Mouse (Mus musculus) heart, adult 2 months (tissue): ENCODE data around the gene Atp1b1. TPM values are rescaled to one million over a fixed set of nuclear protein-coding genes. Genes with fewer than 3 reads are reported as not detected.

Experiments
- DNase-seq, 2 experiments: peaks; one replicate each; pipeline ENCODE4 v3.0.0; 2021
- H3K27ac ChIP-seq: fragments of 200-600 bp; 2 replicates; pipeline ENCODE4 v1.8.1; 2022
- H3K27me3 ChIP-seq: fragments of 200-500 bp; 2 replicates; pipeline ENCODE4 v1.6.1; 2012; ENCODE audit warnings: mild to moderate bottlenecking, low read length, inconsistent platforms, mixed read lengths; ENCODE audit not compliant: control insufficient read depth, insufficient read depth
- H3K36me3 ChIP-seq: fragments of 200-500 bp; 2 replicates; pipeline ENCODE4 v1.6.1; 2012; ENCODE audit warnings: low read length, inconsistent platforms; ENCODE audit not compliant: control insufficient read depth, insufficient read depth
- H3K4me1 ChIP-seq: fragments of 200-500 bp; 2 replicates; pipeline ENCODE4 v1.6.1; 2011; ENCODE audit warnings: low read length; ENCODE audit not compliant: control insufficient read depth, insufficient read depth
- H3K4me3 ChIP-seq: fragments of 200-600 bp; 2 replicates; pipeline ENCODE4 v1.8.1; 2022
- H3K79me2 ChIP-seq: fragments of 200-500 bp; replicated peaks from 2 replicates; pipeline ENCODE4 v1.6.1; 2012; ENCODE audit warnings: mild to moderate bottlenecking, inconsistent platforms, low read length, moderate library complexity, mixed read lengths; ENCODE audit not compliant: control insufficient read depth, insufficient read depth
- H3K9ac ChIP-seq: fragments of 200-500 bp; 2 replicates; pipeline ENCODE4 v1.6.1; 2012; ENCODE audit warnings: low read depth, mild to moderate bottlenecking, control low read depth, inconsistent platforms, low read length, mixed read lengths
- CTCF ChIP-seq: fragments of 200-600 bp; IDR thresholded peaks from 2 replicates; pipeline ENCODE4 v1.8.1; 2022; ENCODE audit warnings: antibody characterized with exemption, mild to moderate bottlenecking, moderate library complexity
- EP300 ChIP-seq: fragments of 200-500 bp; IDR thresholded peaks from 2 replicates; pipeline ENCODE4 v1.6.1; 2011; ENCODE audit warnings: low read depth, low read length, control low read depth; ENCODE audit not compliant: insufficient read depth
- POLR2A ChIP-seq: fragments of 200-500 bp; IDR thresholded peaks from 2 replicates; pipeline ENCODE4 v1.6.1; 2011; ENCODE audit warnings: mild to moderate bottlenecking, low read depth, low read length, control low read depth; ENCODE audit not compliant: insufficient read depth
- WGBS: fragments of 180-500 bp; shearing (Covaris S2); methylation state at CpG from one replicate; pipeline ENCODE4 v1.1.7; 2018; 5-methylcytosine and 5-hydroxymethylcytosine counted together
- intact Hi-C: fragments of 180-260 bp; cut with DNase I; formaldehyde crosslinking; loops from one replicate; pipeline ENCODE4 v1.15.1; 2025
- polyA plus RNA-seq: library from polyadenylated mRNA; depleted of rRNA; stranded (reverse); fragments of >200 nt; gene quantifications from 2 replicates; pipeline ENCODE4 v1.2.3, GENCODE M21; 2012
- total RNA-seq, 2 experiments: library from RNA; stranded (reverse); gene quantifications; 2 replicates each; pipeline ENCODE4 v1.2.3; 2021

Gene Atp1b1
- total and polyA plus RNA-seq, 3 experiments, result 136 to 391 (median 328) TPM

- no peak overlapping the region for H3K4me3 ChIP-seq
- no peaks in the 10 kb centered on the region for H3K79me2 ChIP-seq
- no peak overlapping the region for H3K9ac ChIP-seq
- 83% methylated on average over 9 of the region's 9 CpGs for WGBS
- no peak for DNase-seq
- H3K27ac ChIP-seq, result no peak overlapping the region
- no peaks in the 10 kb centered on the region for H3K4me1 ChIP-seq
- TF ChIP-seq EP300 (no peak), POLR2A (no peak), CTCF (no peak)
- no peaks in the 10 kb centered on the region for H3K27me3 ChIP-seq
- intact Hi-C loops, result no loop called here
- H3K36me3 ChIP-seq, result no peaks in the 10 kb centered on the region
These were observed 29.5 kb downstream of the Atp1b1 start for GRCm38 (mm10) chr1:164428644-164429043.

- no peaks in the 10 kb centered on the region for H3K79me2 ChIP-seq
- intact Hi-C loops, result no loop called here
- 87% methylated on average over 7 of the region's 7 CpGs for WGBS
- no peaks in the 10 kb centered on the region for H3K4me1 ChIP-seq
- H3K9ac ChIP-seq, result no peak overlapping the region
- no peak overlapping the region for H3K27ac ChIP-seq
- H3K4me3 ChIP-seq, result no peak overlapping the region
- TF ChIP-seq CTCF (no peak), EP300 (no peak), POLR2A (no peak)
- no peaks in the 10 kb centered on the region for H3K36me3 ChIP-seq
- DNase-seq, result no peak
- H3K27me3 ChIP-seq, result no peaks in the 10 kb centered on the region
These were observed 30.4 kb downstream of the Atp1b1 start for GRCm38 (mm10) chr1:164427777-164428176.

GRCm38 (mm10) chr1:164426227-164426626 is 31.9 kb downstream of the Atp1b1 start:
- 59% methylated on average over 7 of the region's 7 CpGs for WGBS
- Histone ChIP-seq H3K27me3 (no peaks in the 10 kb centered on the region), H3K79me2 (no peaks in the 10 kb centered on the region), H3K27ac (no peak overlapping the region), H3K4me3 (no peak overlapping the region), H3K36me3 (no peaks in the 10 kb centered on the region), H3K9ac (no peak overlapping the region), H3K4me1 (no peaks in the 10 kb centered on the region)
- TF ChIP-seq POLR2A, result no peak
- DNase-seq, result no peak
- intact Hi-C loops, result no loop called here

- DNase-seq, result no peak
- no peak overlapping the region for H3K4me3 ChIP-seq
- H3K79me2 ChIP-seq, result no peaks in the 10 kb centered on the region
- no peaks in the 10 kb centered on the region for H3K36me3 ChIP-seq
- 66% methylated on average over 6 of the region's 6 CpGs for WGBS
- H3K27ac ChIP-seq, result no peak overlapping the region
- H3K4me1 ChIP-seq, result peaks cover 2% of the 10 kb centered on the region
- H3K27me3 ChIP-seq, result no peaks in the 10 kb centered on the region
- intact Hi-C loops, result no loop called here
- TF ChIP-seq EP300 (no peak), POLR2A (no peak), CTCF (no peak)
- no peak overlapping the region for H3K9ac ChIP-seq
These were observed 37.4 kb downstream of the Atp1b1 start for GRCm38 (mm10) chr1:164420623-164421354.

GRCm38 (mm10) chr1:164419401-164419800 is 38.8 kb downstream of the Atp1b1 start:
- 88% methylated on average over 8 of the region's 8 CpGs for WGBS
- peaks cover 2% of the 10 kb centered on the region for H3K4me1 ChIP-seq
- TF ChIP-seq POLR2A (no peak), CTCF (no peak), EP300 (no peak)
- H3K27ac ChIP-seq, result no peak overlapping the region
- DNase-seq, result no peak
- H3K27me3 ChIP-seq, result no peaks in the 10 kb centered on the region
- H3K79me2 ChIP-seq, result no peaks in the 10 kb centered on the region
- intact Hi-C loops, result no loop called here
- no peak overlapping the region for H3K9ac ChIP-seq
- no peak overlapping the region for H3K4me3 ChIP-seq
- H3K36me3 ChIP-seq, result no peaks in the 10 kb centered on the region

- TF ChIP-seq CTCF (no peak), POLR2A (no peak), EP300 (no peak)
- Histone ChIP-seq H3K36me3 (no peaks in the 10 kb centered on the region), H3K4me1 (peaks cover 2% of the 10 kb centered on the region), H3K27ac (no peak overlapping the region), H3K9ac (no peak overlapping the region), H3K4me3 (no peak overlapping the region), H3K27me3 (no peaks in the 10 kb centered on the region), H3K79me2 (no peaks in the 10 kb centered on the region)
- no peak for DNase-seq
- WGBS, result 90% methylated on average over 10 of the region's 10 CpGs
- intact Hi-C loops, result no loop called here
These were observed 39.8 kb downstream of the Atp1b1 start for GRCm38 (mm10) chr1:164418320-164418719.
